Mouse (Mus musculus) bone marrow, adult 2 months (tissue): ENCODE data around the gene Rcsd1. TPM values are rescaled to one million over a fixed set of nuclear protein-coding genes. Genes with fewer than 3 reads are reported as not detected.

ENCODE experiments used
- H3K27ac ChIP-seq: fragments of 200-500 bp; 2 replicates; pipeline ENCODE4 v1.5.1; 2012; ENCODE audit warnings: low read depth, mild to moderate bottlenecking, control low read depth, inconsistent platforms, low read length; ENCODE audit not compliant: control insufficient read depth, poor library complexity, insufficient read depth
- H3K4me1 ChIP-seq: fragments of 200-500 bp; 2 replicates; pipeline ENCODE4 v1.6.1; 2011; ENCODE audit warnings: low read length; ENCODE audit not compliant: control insufficient read depth, insufficient read depth
- H3K4me3 ChIP-seq: fragments of 200-500 bp; replicated peaks from 2 replicates; pipeline ENCODE3; 2011; ENCODE audit warnings: mild to moderate bottlenecking, low read depth, low read length, control low read depth; ENCODE audit not compliant: control insufficient read depth
- CTCF ChIP-seq: fragments of 200-500 bp; IDR thresholded peaks from 2 replicates; pipeline ENCODE4 v1.5.1; 2011; ENCODE audit warnings: low read length, control low read depth; ENCODE audit not compliant: control insufficient read depth, insufficient read depth
- POLR2A ChIP-seq: fragments of 200-500 bp; IDR thresholded peaks from 2 replicates; pipeline ENCODE4 v1.6.1; 2011; ENCODE audit warnings: low read depth, mild to moderate bottlenecking, control low read depth, low read length, borderline replicate concordance; ENCODE audit not compliant: control insufficient read depth
- WGBS: fragments of 180-500 bp; shearing (Covaris S2); methylation state at CpG from one replicate; pipeline ENCODE4 v1.1.7; 2018; 5-methylcytosine and 5-hydroxymethylcytosine counted together
- polyA plus RNA-seq: library from polyadenylated mRNA; stranded (reverse); fragments of >200 nt; gene quantifications from 2 replicates; pipeline ENCODE4 v1.2.4, GENCODE M21; 2011; ENCODE audit warnings: low replicate concordance; ENCODE audit not compliant: missing spikeins, insufficient read depth, insufficient read length

Gene Rcsd1
- polyA plus RNA-seq, 1 experiment = 119 TPM

DNA sequence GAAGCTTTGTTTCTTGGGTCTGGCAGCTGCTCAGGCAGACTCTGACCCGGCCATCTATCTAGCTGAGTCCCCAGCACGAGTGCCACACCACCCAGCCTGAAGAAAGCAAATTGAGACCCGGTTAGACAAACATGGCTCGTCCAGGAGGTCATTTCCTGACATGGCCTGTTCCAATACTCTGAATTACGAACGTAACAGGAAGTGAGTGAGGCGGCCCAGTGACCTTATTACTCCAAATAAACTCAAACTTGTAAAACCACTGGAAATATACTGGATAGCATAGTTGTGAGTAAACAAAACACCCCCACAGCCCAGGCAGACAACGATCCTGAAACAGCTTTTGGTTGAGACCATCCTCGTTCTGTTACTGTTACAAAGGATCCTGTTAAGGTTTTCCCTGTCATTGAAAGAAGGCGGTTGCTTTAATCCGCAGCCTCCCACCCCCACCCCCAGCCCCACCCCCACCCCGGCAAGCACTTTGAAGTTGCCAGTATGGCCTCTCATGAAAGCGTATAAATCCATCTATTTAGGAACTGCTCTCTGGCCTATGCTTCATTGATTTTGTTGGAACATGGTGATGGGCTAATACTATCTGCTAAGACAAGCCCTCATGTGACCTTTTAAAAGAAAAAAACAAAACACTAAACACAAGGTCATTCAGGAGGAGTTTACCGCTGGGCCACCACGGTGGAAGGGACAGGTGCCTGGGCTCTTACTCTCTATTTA lies 92.2 kb downstream of the Rcsd1 start:
- H3K4me1 ChIP-seq = peaks cover 2% of the 10 kb centered on the region
- TF ChIP-seq POLR2A = no peak
- no peak for TF ChIP-seq CTCF
- H3K4me3 ChIP-seq = no peak overlapping the region
- WGBS = 53% methylated on average over 15 of the region's 15 CpGs
- H3K27ac ChIP-seq = no peak overlapping the region

GRCm38 (mm10) chr1:165616652-165617051 lies 92.9 kb downstream of the Rcsd1 start:
- no peak for TF ChIP-seq CTCF
- TF ChIP-seq POLR2A = no peak
- no peak overlapping the region for H3K4me3 ChIP-seq
- H3K27ac ChIP-seq = no peak overlapping the region
- H3K4me1 ChIP-seq = peaks cover 3% of the 10 kb centered on the region
- 66% methylated on average over 7 of the region's 7 CpGs for WGBS

- Histone ChIP-seq H3K27ac (no peak overlapping the region), H3K4me3 (no peak overlapping the region), H3K4me1 (peaks cover 2% of the 10 kb centered on the region; the same call in 1 of the 2 replicates)
- no peak for TF ChIP-seq POLR2A
- no peak for TF ChIP-seq CTCF
- 74% methylated on average over 3 of the region's 3 CpGs for WGBS
Measured at GRCm38 (mm10) chr1:165614793-165615192, 94.8 kb downstream of the Rcsd1 start.

DNA sequence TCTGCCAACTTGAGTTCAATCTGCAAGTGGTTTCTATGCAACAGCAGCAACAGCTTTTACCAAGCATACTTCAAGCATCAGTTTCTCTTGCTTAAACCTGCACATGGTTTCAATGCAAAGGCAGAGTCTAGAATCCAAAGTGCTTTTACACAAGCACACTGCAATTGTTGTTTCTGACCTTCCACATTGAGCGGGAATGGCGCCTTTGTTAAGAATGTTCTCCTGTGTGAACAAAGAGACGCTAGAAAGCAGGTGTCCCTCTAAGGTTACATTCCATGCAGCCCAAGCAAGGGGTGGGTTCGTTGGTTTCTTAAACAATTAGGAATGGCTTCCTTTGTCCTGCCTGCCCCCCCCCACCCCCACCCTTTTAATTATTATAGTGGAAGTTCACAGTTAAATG lies 95.6 kb downstream of the Rcsd1 start:
- H3K4me3 ChIP-seq = no peak overlapping the region
- H3K4me1 ChIP-seq = peaks cover 2% of the 10 kb centered on the region; the same call in 1 of the 2 replicates
- H3K27ac ChIP-seq = no peak overlapping the region
- 91% methylated on average over 4 of the region's 4 CpGs for WGBS
- TF ChIP-seq CTCF (no peak), POLR2A (no peak)

GRCm38 (mm10) chr1:165612714-165613113 lies 96.8 kb downstream of the Rcsd1 start:
- Histone ChIP-seq H3K4me1 (peaks cover 1% of the 10 kb centered on the region; the same call in 1 of the 2 replicates), H3K27ac (no peak overlapping the region; the same call in 1 of the 2 replicates), H3K4me3 (no peak overlapping the region)
- 6% methylated on average over 5 of the region's 5 CpGs for WGBS
- TF ChIP-seq POLR2A = no peak
- TF ChIP-seq CTCF = no peak

GRCm38 (mm10) chr1:165610321-165610999 lies 99.1 kb downstream of the Rcsd1 start:
- Histone ChIP-seq H3K27ac (no peak overlapping the region), H3K4me1 (peaks cover 1% of the 10 kb centered on the region; the same call in 1 of the 2 replicates), H3K4me3 (no peak overlapping the region)
- whole genome bisulfite sequencing = 46% methylated on average over 9 of the region's 9 CpGs
- TF ChIP-seq CTCF = no peak

DNA sequence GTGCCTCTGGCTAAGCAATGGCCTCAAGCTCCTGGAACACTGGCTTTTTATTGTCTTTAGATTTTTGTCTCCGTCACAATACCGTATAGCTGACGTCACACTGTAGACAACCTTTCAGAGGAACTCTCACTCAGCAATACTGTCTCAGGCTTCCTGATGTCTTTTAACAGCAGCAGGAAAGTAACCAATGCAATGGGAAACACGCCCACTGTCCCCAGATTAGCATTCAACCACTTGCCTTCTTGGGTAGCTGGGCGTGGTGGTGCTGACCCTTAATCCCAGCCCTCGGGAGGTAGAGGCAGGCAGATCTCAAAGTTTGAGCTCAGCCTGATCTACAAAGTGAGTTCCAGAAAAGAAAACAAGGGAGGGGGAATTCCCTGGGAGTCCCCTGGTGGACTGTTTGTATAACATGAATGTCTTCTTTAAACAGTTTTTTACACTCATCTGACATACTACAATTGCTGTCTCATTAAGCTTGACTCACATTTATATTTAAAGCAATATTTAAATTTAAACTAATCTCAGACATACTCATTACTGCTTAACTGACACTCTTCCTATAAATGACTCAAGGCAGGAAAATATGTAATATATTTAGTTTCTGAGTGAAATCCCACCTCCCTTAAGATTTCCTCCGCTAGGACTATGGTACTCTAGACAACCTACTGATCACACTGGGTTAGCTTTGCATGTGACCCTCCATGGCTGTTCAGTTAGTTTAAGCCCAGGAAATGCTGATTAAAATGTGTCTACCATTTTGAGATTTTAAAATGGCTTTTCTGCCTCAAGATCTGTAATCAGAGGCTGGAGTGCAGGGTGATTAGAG lies 99.8 kb downstream of the Rcsd1 start:
- TF ChIP-seq CTCF = no peak
- TF ChIP-seq POLR2A = no peak
- 56% methylated on average over 7 of the region's 7 CpGs for WGBS
- no peak overlapping the region for H3K4me3 ChIP-seq

DNA sequence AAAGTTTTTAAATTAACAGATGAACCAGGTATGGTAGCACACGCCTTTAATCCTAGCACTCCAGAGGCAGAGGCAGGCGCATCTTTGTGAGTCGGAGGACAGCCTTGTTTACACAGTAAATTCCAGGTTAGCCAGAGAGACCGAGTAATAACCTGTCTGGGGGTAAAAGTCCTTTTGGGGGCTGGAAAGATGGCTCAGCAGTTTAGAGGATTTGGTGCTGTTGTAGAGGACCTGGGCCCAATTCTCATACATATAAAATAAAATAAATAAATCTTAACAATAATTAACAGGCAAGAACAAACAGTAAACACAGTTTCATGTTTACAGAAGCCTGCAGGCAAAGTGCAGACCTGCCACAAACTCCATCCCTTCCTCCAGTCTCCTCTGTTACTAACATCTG lies 100.7 kb downstream of the Rcsd1 start:
- no peak overlapping the region for H3K27ac ChIP-seq
- 85% methylated on average over 4 of the region's 4 CpGs for WGBS
- peaks cover 1% of the 10 kb centered on the region; the same call in 1 of the 2 replicates for H3K4me1 ChIP-seq
- no peak overlapping the region for H3K4me3 ChIP-seq
- TF ChIP-seq CTCF = no peak
- no peak for TF ChIP-seq POLR2A

More for the DNA sequence above, 99.8 kb downstream of the Rcsd1 start:
- Histone ChIP-seq H3K27ac (no peak overlapping the region), H3K4me1 (peaks cover 1% of the 10 kb centered on the region; the same call in 1 of the 2 replicates)
